Mouse (Mus musculus): ENCODE data around the gene Erc2.

DNA sequence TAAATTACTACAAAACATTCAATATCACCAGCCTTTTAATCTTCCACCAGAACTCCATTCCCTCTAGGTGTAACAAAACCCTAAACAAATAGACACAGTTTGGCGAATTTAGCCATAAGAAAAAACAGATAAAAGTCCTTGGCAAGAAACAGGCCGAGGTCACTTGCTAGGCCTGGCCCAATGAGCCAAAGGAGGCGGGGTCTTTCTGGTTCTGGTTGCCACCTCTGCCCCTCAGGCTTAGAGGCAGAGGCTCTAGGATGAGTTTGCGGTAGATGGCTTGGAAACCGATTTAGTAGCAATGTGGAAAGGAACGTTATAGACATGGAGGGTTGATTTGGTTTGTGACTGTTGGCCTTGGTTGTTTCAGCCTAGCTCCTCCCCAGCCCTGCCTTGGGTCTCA is 52.8 kb downstream of the Erc2 start:
- TF ChIP-seq CTCF (IDR thresholded peaks at IDR 0.05; ENCODE audit: extremely low read depth, insufficient read length, insufficient replicate concordance, low read depth, low read length): no peak
- TF ChIP-seq POLR2A (IDR thresholded peaks at IDR 0.05; ENCODE audit: low read depth, low read length): no peak
